Mouse (Mus musculus): ENCODE measurements around the gene Plxna2. TPM values are rescaled to one million over a fixed set of nuclear protein-coding genes. Genes with fewer than 3 reads are reported as not detected.

Gene Plxna2
- polyA plus RNA-seq, 1 experiment = 13.0 TPM

DNA sequence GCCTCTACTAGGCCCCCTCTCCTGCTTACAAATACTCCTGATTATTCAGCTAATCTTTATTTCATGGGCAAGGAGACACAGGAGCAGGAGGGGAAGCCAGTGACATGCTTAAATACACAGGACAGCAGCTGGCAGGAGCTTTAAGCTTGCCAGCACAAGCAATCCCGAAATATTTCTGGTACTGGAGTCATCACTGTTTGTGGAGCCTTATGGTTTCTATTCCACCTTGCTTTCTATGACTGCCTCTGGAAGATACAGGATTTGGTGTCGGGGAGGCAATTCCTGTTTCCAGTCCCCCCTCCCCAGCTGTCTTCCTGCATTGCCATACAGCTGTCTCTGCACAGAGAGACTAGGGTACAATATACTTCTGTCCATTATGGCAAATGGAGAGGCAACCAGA lies 4.7 kb downstream of the Plxna2 start:
- no peak for DNase-seq (ENCODE audit: low read depth)

DNA sequence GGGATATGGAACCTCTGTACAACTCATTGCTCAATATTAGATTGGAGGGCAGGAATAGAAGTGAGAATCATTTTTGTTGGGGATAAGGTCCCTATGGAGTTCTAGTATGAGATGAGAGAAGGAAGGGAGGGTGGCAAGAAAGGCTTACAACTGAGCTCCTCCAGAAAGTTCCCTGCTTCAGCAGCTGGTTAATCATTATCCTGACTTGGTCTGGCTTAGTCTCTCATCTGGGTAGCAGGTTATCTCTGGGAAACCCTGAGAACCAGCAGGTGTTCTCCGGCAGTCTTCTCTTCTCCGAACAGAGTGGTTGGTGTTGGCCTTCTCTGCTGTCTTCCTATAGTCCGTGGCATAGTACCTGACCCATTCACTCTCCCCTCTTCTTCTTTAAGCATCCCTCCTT lies 5.6 kb downstream of the Plxna2 start:
- DNase-seq (ENCODE audit: low read depth) = no peak

DNA sequence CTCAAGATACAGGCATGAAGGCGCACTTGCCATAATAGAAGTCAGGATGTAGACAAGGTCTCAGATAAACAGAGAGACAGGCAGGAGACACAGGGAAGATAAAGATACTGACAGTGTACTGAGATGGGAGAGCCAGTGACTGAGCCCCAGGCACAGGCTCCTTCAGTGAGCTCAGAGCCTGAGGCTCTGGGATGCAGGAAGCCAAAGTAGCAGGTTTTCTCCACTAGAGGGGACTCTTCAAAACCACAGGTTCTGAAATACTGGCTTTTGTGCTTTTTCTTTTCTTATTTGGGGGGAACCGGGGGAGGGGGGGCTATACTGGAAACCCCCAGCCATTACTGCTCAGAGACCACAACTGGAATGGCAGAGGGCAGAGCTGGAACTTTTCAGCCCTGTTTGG lies 6.4 kb downstream of the Plxna2 start:
- no peak for DNase-seq (ENCODE audit: low read depth)

DNA sequence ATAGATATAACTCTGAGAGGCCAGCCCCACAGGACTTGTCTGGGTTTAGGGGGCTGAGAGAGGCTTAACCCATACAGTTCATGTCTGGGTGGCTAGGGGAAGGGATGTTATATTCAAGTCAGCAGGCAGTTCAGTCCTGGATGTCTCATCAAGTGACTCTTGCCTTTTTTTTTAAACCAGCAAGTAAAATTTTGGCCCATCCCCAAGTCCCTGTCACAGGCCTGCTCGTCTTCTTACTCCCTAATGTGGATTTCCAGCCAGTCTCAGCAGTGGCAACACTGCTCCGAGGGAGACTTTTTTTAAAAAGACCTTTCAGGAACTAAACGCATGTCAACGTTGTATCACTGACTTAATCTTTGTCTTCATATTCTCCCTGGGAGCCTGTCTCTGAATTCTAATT lies 7.0 kb downstream of the Plxna2 start:
- no peak for DNase-seq (ENCODE audit: low read depth)

DNA sequence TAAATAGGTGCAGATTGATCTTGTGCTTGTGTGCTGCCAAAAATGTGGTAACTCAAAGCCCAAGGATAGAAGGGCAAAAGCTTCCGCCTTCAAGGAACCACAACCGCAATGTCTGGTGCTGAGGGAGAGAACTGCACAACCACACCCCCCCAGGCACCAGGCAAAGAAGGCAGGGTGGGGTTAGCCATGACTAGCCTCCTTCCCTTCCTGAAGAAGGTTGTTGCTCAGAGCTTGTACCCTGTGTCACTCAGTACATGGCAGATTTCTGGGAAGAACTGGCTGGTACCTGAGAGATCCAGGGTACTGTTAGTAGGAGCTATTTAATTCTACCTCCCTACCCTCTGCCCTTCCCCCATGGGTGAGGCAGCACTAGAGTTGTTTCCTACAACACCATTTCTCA lies 8.1 kb downstream of the Plxna2 start:
- no peak for DNase-seq (ENCODE audit: low read depth)

DNA sequence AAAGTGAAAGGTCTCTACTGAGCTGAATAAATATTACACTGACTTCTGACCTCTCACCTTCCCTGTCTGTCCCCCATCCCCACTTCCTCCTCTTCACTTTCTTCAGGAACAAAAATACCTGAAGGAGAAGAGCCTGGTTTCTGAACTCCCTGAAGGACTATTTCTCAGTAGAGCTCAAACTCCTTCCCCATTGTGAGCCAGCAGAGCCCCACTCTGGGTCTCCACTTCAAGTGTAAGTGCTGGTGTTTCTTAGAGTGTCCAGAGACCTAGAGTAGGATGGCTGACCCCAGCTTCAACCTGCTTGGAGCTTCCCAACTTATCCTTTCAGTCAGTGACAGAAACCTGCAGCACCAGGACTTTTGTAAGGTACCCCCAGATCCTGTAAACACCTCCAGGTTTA lies 9.3 kb downstream of the Plxna2 start:
- DNase-seq (ENCODE audit: low read depth) = no peak

DNA sequence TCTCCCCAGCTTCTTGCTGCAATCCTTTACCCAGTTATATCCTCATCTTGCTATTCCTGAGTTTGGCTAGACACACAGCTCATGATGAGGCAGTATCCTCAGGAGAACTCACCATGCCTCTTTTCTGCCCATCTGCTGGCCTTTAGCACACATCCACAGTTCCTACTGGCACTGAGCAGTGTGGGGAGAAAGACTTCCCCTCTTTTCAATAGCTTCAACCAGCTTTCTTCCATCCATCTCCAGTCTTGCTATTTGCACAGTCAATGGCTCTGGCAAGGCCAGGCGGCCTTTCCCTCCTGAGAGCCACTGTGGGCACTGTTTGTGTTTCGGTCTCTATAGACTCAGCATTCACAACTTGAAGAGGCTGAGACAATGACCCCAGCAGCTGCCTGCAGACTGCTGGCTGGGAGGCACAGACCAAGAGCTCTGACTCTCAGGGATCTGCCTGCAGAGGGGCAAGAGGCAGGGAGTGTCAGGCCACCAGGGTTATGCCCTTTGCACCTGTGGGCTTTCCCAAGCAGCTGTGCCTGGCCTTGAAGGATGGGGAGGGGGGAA lies 11.2 kb downstream of the Plxna2 start:
- DNase-seq (ENCODE audit: low read depth) = no peak

DNA sequence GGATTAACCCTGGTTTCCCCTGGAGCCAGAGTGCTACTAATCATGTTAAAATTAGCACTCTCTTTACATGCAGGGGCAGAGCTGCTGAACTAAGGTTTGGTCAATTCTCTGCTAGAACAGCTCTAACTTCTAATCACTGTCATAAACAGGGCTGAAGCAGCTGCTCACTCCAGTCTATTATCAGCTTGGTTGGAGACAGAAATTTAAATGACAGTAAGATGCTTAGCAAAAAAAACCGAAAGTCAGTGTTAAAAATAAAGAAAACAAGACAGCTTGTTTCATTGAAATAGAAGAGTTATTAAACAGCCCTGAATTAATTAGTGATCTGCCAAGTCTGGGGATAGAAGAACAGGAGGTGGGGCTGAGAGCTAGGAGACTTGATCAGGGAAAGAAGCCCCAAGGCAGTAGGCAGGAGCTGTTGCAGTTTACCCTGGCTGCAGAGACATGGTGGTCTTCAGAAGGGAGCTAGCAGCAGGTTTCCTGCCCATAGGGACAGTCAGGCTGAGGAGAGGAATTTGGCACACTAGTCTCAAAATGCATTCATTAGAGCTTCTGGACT lies 12.6 kb downstream of the Plxna2 start:
- no peak for DNase-seq (ENCODE audit: low read depth)

DNA sequence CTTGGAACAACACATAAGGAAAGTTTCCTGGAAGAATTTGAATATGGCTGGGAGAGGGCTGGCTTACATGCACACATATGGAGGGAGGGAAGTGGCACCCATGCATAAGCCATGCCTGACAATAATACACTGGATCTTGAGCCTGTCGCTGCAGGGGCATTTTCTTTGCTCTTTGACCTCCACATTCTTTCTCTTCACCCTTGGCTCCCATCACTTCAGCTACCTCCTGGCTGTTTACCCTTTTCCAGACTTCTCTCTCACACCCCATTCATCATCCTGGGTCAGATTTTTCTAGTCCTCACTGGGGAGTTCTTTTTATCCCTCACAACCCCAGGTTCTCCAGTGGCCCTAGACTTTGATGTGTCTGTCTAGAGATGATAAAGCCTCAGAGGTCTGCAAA lies 13.6 kb downstream of the Plxna2 start:
- no peak for DNase-seq (ENCODE audit: low read depth)

DNA sequence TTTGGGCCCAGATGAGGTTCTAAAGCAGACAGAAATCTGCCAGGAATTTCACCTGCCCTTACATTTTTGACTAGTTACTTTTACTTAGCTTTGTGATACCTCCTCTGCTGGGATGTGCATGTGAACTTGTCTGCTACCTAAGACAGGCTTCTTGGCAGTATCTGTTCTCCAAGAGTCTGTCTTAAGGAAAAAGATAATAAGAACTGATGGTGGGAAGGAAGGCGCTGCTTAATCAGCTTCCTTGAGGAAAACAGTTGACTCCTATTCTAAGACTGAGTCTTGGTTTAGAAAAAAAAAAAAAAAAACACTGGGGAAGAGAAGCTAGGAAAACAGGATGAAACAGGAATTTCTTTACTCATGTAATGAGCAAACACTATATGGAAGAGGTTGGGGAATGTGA lies 14.0 kb downstream of the Plxna2 start:
- DNase-seq (ENCODE audit: low read depth) = no peak

DNA sequence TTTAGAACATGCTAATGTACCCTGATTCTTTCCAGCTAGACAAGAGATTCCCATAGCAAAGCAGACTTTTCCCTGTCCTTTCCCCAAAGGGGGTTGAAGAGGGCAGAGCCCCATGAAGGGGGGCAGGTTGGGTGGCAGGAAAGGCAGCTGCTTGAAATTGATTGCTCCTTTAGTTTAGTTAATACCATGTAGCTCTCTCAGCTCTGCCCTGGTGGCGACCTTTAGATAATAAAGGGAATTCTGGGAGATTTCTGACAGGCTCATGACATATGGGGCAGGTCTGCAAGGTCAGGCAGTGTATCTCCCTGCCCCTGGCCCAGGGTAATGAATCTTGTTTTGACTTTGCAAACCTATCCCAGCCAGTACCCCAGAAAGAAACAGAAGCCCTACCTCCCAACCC lies 17.4 kb downstream of the Plxna2 start:
- DNase-seq (ENCODE audit: low read depth) = no peak

DNA sequence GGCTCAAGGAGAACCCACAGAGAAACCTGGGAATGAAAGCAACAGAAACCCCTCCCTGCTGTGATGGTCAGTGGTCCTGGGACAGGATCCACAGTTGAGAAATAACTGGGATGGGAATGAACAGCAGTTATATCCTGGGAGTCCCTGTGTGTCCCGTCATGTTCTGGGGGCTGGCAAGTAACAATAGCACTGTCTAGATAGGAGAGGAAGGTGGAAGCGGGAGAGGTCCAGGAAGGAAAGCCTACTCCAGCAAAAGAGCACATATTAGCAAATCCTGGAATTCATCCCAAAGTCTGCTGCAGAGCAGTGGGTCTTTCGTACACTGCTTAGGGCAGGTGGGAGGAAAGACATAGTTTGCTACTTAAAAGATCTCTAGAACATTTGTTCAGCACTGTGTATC lies 17.9 kb downstream of the Plxna2 start:
- no peak for DNase-seq (ENCODE audit: low read depth)

DNA sequence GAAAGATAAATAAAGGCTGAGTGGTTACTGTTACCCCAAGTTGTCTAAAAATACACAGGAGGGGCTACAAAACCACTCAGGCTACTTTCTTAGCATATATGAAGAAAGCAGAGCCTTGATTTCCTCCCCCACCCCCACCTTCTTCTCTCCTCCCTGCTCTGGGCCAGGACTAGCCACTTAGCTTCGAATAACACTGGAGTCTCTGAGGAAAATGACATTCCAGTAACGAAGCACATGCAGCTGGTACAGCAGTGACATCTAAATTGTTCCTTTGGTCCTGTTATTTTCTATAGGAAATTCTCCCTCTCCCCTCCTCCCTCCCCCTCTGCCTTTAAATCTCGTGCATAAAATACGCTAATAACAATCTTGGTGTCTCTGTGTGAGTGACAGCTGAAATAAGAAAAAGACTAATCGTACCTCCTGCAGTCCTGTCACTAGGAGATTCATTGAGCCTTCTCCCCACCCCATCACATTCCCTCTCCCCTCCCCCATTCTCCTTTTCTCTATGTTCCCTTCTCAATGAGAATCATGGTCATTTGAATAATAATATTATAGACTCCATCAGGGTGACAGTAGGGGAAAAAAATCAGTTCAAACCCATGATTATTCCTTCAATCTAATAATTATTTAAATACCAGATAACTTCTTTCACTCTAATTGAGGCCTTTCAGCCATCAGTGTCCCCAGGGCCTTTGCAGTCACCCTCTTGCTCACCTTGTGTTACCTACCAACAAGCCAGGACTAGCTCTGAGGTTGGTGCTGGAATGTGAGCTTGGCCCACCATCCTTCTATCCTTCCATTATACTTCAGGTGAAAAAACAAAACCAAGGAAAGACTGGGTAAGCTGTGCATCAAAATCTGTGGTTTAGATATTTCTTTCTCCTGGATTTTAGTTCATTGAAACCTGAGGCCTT lies 19.6 kb downstream of the Plxna2 start:
- DNase-seq (ENCODE audit: low read depth) = no peak

DNA sequence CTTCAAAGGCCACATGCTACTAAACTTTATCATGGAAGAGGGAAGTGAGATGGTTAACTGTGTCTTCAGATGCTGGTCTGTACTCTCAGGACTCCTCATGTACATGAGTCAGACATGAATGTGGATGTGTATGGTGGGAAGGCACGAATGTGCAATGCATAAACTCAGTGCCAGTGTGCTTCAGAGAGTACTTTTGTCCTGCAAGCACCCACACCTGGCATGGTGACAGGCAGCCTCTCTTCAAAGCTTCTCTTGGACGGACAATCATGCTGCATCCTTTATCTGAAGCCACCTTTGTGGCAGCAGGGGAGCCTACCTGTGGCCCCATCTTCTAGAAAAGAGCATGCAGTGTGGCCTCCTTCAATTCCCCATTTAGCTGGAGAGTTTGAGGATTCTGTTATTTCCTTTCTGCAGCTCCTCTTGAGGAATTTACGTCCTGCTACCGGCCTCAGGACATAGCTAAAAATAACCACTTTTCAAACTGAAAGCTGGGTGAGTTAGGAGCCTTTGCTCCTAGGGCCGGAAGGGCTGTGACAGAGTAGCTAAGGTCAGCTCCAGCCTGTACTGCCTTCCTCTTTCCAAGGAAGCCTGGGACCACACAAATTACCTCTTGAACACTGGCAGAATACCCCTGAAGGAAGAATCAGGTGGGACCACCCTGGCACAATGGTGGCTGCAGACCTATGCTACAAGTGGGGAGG lies 23.7 kb downstream of the Plxna2 start:
- no peak for DNase-seq (ENCODE audit: low read depth)

DNA sequence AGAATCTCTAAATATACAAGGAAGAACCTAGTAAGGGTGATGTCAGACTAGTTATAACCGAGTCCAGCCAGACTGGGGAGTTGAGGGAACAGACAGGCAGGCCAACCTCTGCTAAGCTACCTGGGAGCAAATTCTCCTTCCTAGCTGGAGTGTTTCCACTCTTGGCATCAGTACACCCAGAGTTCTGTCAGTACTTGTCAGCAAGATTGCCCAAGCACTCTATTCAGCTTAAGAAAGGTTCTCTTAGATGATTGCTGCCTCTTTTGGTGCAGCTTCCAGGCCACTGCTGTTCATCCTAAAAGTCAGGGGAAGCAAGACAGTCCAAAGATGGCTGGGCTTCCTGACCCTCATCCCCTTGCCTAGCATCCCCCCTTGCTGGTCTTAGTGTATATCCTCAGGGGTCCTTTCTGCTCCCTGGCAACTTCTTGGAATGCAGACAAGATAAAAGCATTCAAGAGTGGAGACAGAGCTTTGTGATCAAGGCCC lies 24.3 kb downstream of the Plxna2 start:
- peak; percentile 93 for DNase-seq (ENCODE audit: low read depth)

DNA sequence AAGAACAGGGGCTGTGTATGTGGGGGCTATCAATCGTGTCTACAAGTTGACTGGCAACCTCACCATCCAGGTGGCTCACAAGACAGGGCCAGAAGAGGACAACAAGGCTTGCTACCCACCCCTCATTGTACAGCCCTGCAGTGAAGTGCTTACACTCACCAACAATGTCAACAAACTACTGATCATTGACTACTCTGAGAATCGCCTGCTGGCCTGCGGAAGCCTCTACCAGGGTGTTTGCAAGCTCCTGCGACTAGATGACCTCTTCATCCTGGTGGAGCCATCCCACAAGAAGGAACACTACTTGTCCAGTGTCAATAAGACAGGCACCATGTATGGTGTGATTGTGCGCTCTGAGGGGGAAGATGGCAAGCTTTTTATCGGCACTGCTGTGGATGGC lies 25.9 kb downstream of the Plxna2 start:
- no peak for DNase-seq (ENCODE audit: low read depth)

DNA sequence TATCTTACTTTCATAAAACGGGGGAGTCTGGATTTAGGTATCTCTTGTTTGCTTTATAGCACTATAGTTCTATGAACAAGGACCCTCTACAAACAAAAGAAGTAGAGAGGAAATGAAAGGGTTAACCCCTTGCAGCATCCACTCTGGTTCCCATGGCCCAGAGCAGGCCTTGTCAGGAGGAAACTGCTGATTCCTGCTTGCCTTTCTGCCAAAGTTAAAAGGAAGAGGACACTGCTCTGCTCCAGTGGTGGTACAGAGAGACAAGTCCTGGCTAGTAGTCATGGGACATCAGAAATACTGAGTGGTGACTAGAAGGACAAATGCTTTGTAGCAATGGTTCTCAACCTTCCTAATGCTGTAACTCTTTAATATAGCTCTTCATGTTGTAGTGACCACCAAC lies 27.9 kb downstream of the Plxna2 start:
- DNase-seq (ENCODE audit: low read depth) = no peak

DNA sequence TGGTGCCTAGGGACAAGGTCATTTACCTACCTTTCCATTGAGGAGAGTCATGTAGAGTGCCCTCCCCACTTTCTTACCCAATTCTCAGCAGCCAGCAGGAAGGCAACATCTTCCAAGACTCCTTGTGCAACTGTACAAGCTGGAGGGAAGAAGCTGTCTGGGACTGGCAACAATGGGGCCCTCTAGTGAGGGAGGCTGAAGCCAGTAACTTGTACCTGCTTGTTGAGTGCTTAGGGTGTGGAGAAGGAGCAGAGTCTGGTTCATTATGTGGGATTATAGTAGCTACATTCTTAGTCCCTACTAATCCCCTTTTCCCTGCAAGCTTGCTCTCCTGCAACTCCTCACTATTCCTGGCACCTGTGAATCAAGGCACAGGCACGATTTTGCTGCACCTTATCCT lies 32.1 kb downstream of the Plxna2 start:
- peak; percentile 100 for DNase-seq (ENCODE audit: low read depth)

DNA sequence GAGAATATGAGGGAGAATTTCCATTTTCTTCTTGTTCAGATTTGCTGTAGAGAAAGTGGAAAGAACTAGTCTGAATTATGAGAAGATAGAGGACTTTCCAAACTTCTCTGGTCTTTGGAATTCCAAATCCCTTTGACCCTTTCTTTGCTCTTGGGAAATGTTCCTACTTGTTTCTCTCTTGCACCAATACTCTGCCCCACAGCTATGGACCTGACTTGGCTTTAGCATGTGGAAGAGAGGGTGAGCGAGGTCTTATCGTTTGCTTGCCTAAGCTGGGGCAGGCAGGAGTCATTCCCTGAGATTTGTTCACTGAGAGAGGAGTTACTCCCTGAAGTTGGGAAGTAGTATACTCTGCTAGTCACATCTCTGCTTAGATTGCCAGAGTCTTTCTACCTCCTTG lies 32.5 kb downstream of the Plxna2 start:
- peak; percentile 87 for DNase-seq (ENCODE audit: low read depth)

DNA sequence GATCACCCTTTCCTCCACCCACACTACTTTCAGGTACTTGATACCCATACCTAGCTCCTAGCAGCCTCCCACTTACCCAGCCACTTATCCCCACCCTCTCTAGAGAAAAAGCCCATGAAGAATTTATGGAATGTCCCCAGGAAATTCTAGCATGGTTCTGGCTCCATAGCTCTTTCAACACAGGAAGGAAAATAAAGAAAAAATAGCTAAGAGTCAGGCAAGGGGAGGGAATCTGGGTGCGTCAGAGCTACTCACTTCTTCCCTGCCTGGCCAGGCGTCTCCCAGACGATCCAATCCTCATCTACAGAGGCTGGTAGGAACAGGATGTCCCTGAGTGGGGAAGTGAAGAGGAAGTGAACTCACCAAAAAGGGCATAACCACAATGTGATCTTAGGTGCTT lies 34.0 kb downstream of the Plxna2 start:
- DNase-seq (ENCODE audit: low read depth) = no peak

DNA sequence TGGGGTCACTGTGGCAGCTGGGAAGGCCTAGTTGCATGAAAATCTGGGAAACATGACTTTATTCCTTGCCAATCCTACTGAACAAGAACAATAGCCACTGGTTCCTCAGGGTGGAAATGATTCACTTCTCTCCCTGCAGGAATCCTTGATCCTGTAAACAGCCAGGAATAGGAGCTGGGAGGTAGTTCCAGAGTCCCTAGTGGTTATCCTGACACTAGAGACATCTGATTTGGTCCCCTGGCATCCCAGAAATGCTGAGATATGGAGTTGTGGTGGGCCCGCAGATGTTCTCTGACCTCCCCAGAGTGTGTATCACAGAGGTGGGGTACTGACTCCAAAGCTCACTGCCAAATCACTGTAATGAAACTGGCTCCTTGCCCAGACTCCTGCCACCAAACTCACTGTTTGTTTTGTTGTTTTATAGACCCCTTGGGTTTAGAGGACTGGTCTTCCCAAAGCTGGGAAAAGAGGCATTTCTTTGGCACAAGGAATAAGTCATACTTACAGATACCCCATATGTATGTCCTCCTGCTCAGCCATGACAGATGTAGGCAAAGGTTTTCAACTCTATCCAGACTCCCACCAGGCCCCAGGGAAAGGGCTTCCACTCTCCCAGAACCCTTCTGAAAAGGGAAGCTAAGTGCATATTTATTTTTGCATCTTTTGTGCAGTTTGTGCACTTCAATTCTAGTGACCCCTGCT lies 40.6 kb downstream of the Plxna2 start:
- DNase-seq (ENCODE audit: low read depth) = no peak

All from gonadal fat pad, adult 2 months (tissue).